Mouse (Mus musculus): ENCODE measurements at regions not wholly inside any gene's neighbourhood (a gene's known extent, or its start where the extent isn't known, plus 50 kb on each side); places are given as distances from the start of the nearest gene placed in this dataset.
"Not testable (repeated sequence)": the region's sequence is repeated elsewhere in the genome, so short reads cannot be mapped to it uniquely, and the experiment has no call there.

GRCm38 (mm10) chr10:120675369-120675768 lies 199.1 kb upstream of the Hmga2 start:
- no peaks in the 10 kb centered on the region for H3K27me3 ChIP-seq (ENCODE audit: control insufficient read depth, insufficient read depth, insufficient read length)
- H3K79me2 ChIP-seq (ENCODE audit: control insufficient read depth, insufficient read depth), result no peaks in the 10 kb centered on the region
- no peak overlapping the region for H3ac ChIP-seq (ENCODE audit: control insufficient read depth, insufficient read length, low read depth)
- H3K79me3 ChIP-seq (ENCODE audit: low read depth), result no peaks in the 10 kb centered on the region
- H3K4me3 ChIP-seq (ENCODE audit: insufficient read depth, poor library complexity, severe bottlenecking), result no peak overlapping the region
- no peaks in the 10 kb centered on the region for H3K36me3 ChIP-seq (ENCODE audit: control insufficient read depth, insufficient read depth)
- TF ChIP-seq CTCF (IDR thresholded peaks at IDR 0.05; ENCODE audit: control insufficient read depth, insufficient read depth, insufficient read length) (no peak), MYOG (IDR thresholded peaks at IDR 0.05; ENCODE audit: control insufficient read depth, extremely low read depth, insufficient read length) (no peak), MAX (IDR thresholded peaks at IDR 0.05) (no peak), CEBPB (IDR thresholded peaks at IDR 0.05; ENCODE audit: low read depth) (no peak), USF1 (IDR thresholded peaks at IDR 0.05; ENCODE audit: low read depth) (no peak), FOSL1 (IDR thresholded peaks at IDR 0.05; ENCODE audit: insufficient read depth, low read length, poor library complexity, severe bottlenecking) (no peak), MYOD1 (IDR thresholded peaks at IDR 0.05; ENCODE audit: control insufficient read depth, insufficient read length, low read depth) (no peak)

GRCm38 (mm10) chr10:120674321-120675045 lies 198.2 kb upstream of the Hmga2 start:
- Histone ChIP-seq H3K27me3 (ENCODE audit: control insufficient read depth, insufficient read depth, insufficient read length) (no peaks in the 10 kb centered on the region), H3ac (ENCODE audit: control insufficient read depth, insufficient read length, low read depth) (no peak overlapping the region), H3K79me2 (ENCODE audit: control insufficient read depth, insufficient read depth) (no peaks in the 10 kb centered on the region), H3K36me3 (ENCODE audit: control insufficient read depth, insufficient read depth) (no peaks in the 10 kb centered on the region), H3K4me3 (ENCODE audit: insufficient read depth, poor library complexity, severe bottlenecking) (no peak overlapping the region), H3K79me3 (ENCODE audit: low read depth) (no peaks in the 10 kb centered on the region)
- TF ChIP-seq MYOD1 (IDR thresholded peaks at IDR 0.05; ENCODE audit: control insufficient read depth, insufficient read length, low read depth) (no peak), FOSL1 (IDR thresholded peaks at IDR 0.05; ENCODE audit: insufficient read depth, low read length, poor library complexity, severe bottlenecking) (no peak), CTCF (IDR thresholded peaks at IDR 0.05; ENCODE audit: control insufficient read depth, insufficient read depth, insufficient read length) (no peak), USF1 (IDR thresholded peaks at IDR 0.05; ENCODE audit: low read depth) (no peak), MYOG (IDR thresholded peaks at IDR 0.05; ENCODE audit: control insufficient read depth, extremely low read depth, insufficient read length) (no peak), CEBPB (IDR thresholded peaks at IDR 0.05; ENCODE audit: low read depth) (no peak), MAX (IDR thresholded peaks at IDR 0.05) (no peak)

GRCm38 (mm10) chr10:120667678-120668031 lies 191.4 kb upstream of the Hmga2 start:
- H3K79me2 ChIP-seq (ENCODE audit: control insufficient read depth, insufficient read depth); H3K27me3 ChIP-seq (ENCODE audit: control insufficient read depth, insufficient read depth, insufficient read length); H3K36me3 ChIP-seq (ENCODE audit: control insufficient read depth, insufficient read depth); H3ac ChIP-seq (ENCODE audit: control insufficient read depth, insufficient read length, low read depth); H3K4me3 ChIP-seq (ENCODE audit: insufficient read depth, poor library complexity, severe bottlenecking); H3K79me3 ChIP-seq (ENCODE audit: low read depth): not testable (repeated sequence)

- H3K36me3 ChIP-seq (ENCODE audit: control insufficient read depth, insufficient read depth), result no peaks in the 10 kb centered on the region
- no peaks in the 10 kb centered on the region for H3K79me2 ChIP-seq (ENCODE audit: control insufficient read depth, insufficient read depth)
- TF ChIP-seq CTCF (IDR thresholded peaks at IDR 0.05; ENCODE audit: control insufficient read depth, insufficient read depth, insufficient read length) (peak; percentile 69), MYOD1 (IDR thresholded peaks at IDR 0.05; ENCODE audit: control insufficient read depth, insufficient read length, low read depth) (no peak), FOSL1 (IDR thresholded peaks at IDR 0.05; ENCODE audit: insufficient read depth, low read length, poor library complexity, severe bottlenecking) (no peak)
- H3K27me3 ChIP-seq (ENCODE audit: control insufficient read depth, insufficient read depth, insufficient read length), result no peaks in the 10 kb centered on the region
- no peak overlapping the region for H3K4me3 ChIP-seq (ENCODE audit: insufficient read depth, poor library complexity, severe bottlenecking)
- H3K79me3 ChIP-seq (ENCODE audit: low read depth), result no peaks in the 10 kb centered on the region
- H3ac ChIP-seq (ENCODE audit: control insufficient read depth, insufficient read length, low read depth), result no peak overlapping the region
These were observed 190.9 kb upstream of the Hmga2 start for GRCm38 (mm10) chr10:120666985-120667677.

- no peaks in the 10 kb centered on the region for H3K79me2 ChIP-seq (ENCODE audit: control insufficient read depth, insufficient read depth)
- no peaks in the 10 kb centered on the region for H3K79me3 ChIP-seq (ENCODE audit: low read depth)
- peak overlapping the region; percentile 2 for H3K4me3 ChIP-seq (ENCODE audit: insufficient read depth, poor library complexity, severe bottlenecking)
- no peak overlapping the region for H3ac ChIP-seq (ENCODE audit: control insufficient read depth, insufficient read length, low read depth)
- no peaks in the 10 kb centered on the region for H3K27me3 ChIP-seq (ENCODE audit: control insufficient read depth, insufficient read depth, insufficient read length)
- TF ChIP-seq USF1 (IDR thresholded peaks at IDR 0.05; ENCODE audit: low read depth), result no peak
- H3K36me3 ChIP-seq (ENCODE audit: control insufficient read depth, insufficient read depth), result no peaks in the 10 kb centered on the region
These were observed 190.1 kb upstream of the Hmga2 start for GRCm38 (mm10) chr10:120666202-120666860.

GRCm38 (mm10) chr10:120665670-120666069 lies 189.4 kb upstream of the Hmga2 start:
- Histone ChIP-seq H3K79me2 (ENCODE audit: control insufficient read depth, insufficient read depth) (no peaks in the 10 kb centered on the region), H3K36me3 (ENCODE audit: control insufficient read depth, insufficient read depth) (no peaks in the 10 kb centered on the region), H3K27me3 (ENCODE audit: control insufficient read depth, insufficient read depth, insufficient read length) (no peaks in the 10 kb centered on the region), H3K4me3 (ENCODE audit: insufficient read depth, poor library complexity, severe bottlenecking) (peak overlapping the region; percentile 2), H3K79me3 (ENCODE audit: low read depth) (no peaks in the 10 kb centered on the region), H3ac (ENCODE audit: control insufficient read depth, insufficient read length, low read depth) (peak overlapping the region; percentile 14)
- TF ChIP-seq CTCF (IDR thresholded peaks at IDR 0.05; ENCODE audit: control insufficient read depth, insufficient read depth, insufficient read length) (no peak), MYOD1 (IDR thresholded peaks at IDR 0.05; ENCODE audit: control insufficient read depth, insufficient read length, low read depth) (peak; percentile 9), CEBPB (IDR thresholded peaks at IDR 0.05; ENCODE audit: low read depth) (peak; percentile 71), MAX (IDR thresholded peaks at IDR 0.05) (peak; percentile 36)
